Mouse (Mus musculus) CH12.LX (cell line): ENCODE results near the gene Mas1. TPM values are rescaled to one million over a fixed set of nuclear protein-coding genes. Genes with fewer than 3 reads are reported as not detected.

Source experiments
- DNase-seq: peaks from one replicate; pipeline ENCODE4 v3.0.0-alpha.2; 2013; ENCODE audit errors: extremely low read depth
- H3K27ac ChIP-seq: 2 replicates; pipeline ENCODE4 v1.5.1; 2012; ENCODE audit warnings: low read depth, mild to moderate bottlenecking, control low read depth, moderate library complexity; ENCODE audit not compliant: insufficient read depth
- H3K27me3 ChIP-seq: replicated peaks from 2 replicates; pipeline ENCODE3; 2012; ENCODE audit warnings: inconsistent platforms
- H3K36me3 ChIP-seq, 2 experiments: replicated peaks in 1 of 2; 2 replicates each; pipeline versions ENCODE3 to v1.6.1; 2012; ENCODE audit warnings: inconsistent platforms in 1 of 2, low read length in 1 of 2, mild to moderate bottlenecking in 1 of 2, mixed read lengths in 1 of 2, moderate library complexity in 1 of 2; ENCODE audit not compliant: control insufficient read depth in 1 of 2, insufficient read depth in 1 of 2
- H3K4me1 ChIP-seq, 2 experiments: 2 replicates each; pipeline ENCODE4 v1.6.1; 2012; ENCODE audit warnings: inconsistent platforms in 1 of 2, moderate library complexity in 1 of 2; ENCODE audit not compliant: insufficient read depth in 2 of 2, control insufficient read depth in 1 of 2
- H3K4me2 ChIP-seq: 2 replicates; pipeline ENCODE4 v1.6.1; 2012; ENCODE audit warnings: low read depth, mild to moderate bottlenecking, control low read depth; ENCODE audit not compliant: poor library complexity, insufficient read depth, severe bottlenecking
- H3K4me3 ChIP-seq, 3 experiments: fragments of 150-350 bp in 1 of 3; sonication (generic) in 1 of 3; replicated peaks in 1 of 3; 2 replicates each; pipeline versions ENCODE3 to v1.5.1; 2011 to 2012; ENCODE audit warnings: low read depth in 2 of 3, low read length in 2 of 3, mild to moderate bottlenecking in 2 of 3, moderate library complexity in 2 of 3, control low read depth in 1 of 3, improper control_type of control experiment in 1 of 3, inconsistent platforms in 1 of 3, mixed read lengths in 1 of 3; ENCODE audit not compliant: poor library complexity in 1 of 3
- H3K79me2 ChIP-seq: replicated peaks from 2 replicates; pipeline ENCODE4 v1.6.1; 2012; ENCODE audit warnings: mild to moderate bottlenecking, moderate library complexity; ENCODE audit not compliant: control insufficient read depth, poor library complexity, insufficient read depth, severe bottlenecking; ENCODE audit errors: extremely low read depth
- H3K9ac ChIP-seq: 2 replicates; pipeline ENCODE4 v1.6.1; 2012; ENCODE audit warnings: low read depth, mild to moderate bottlenecking, control low read depth, moderate library complexity; ENCODE audit not compliant: insufficient read depth
- H3K9me3 ChIP-seq: replicated peaks from 2 replicates; pipeline ENCODE3; 2012; ENCODE audit warnings: low read length, inconsistent platforms, mixed read lengths
- CHD2 ChIP-seq: IDR thresholded peaks from 2 replicates; pipeline ENCODE4 v1.6.1; 2011; ENCODE audit warnings: low read length, improper control_type of control experiment
- CTCF ChIP-seq, 2 experiments: IDR thresholded peaks in 1 of 2; conservative IDR thresholded peaks in 1 of 2; 2 replicates each; pipeline ENCODE4 v1.5.1; 2011 to 2012; ENCODE audit warnings: low read depth in 2 of 2, low read length in 2 of 2, improper control_type of control experiment in 1 of 2, inconsistent platforms in 1 of 2, mild to moderate bottlenecking in 1 of 2, moderate library complexity in 1 of 2
- E2F4 ChIP-seq: IDR thresholded peaks from 2 replicates; pipeline ENCODE4 v1.6.1; 2011; ENCODE audit warnings: low read depth, low read length, improper control_type of control experiment; ENCODE audit not compliant: insufficient replicate concordance
- EP300 ChIP-seq: IDR thresholded peaks from 2 replicates; pipeline ENCODE4 v1.6.1; 2011; ENCODE audit warnings: low read length, improper control_type of control experiment
- ETS1 ChIP-seq: conservative IDR thresholded peaks from 2 replicates; pipeline ENCODE4 v1.6.1; 2012; ENCODE audit warnings: low read depth, mild to moderate bottlenecking, inconsistent platforms, low read length, improper control_type of control experiment, moderate library complexity
- HCFC1 ChIP-seq: IDR thresholded peaks from 2 replicates; pipeline ENCODE4 v1.6.1; 2012; ENCODE audit warnings: low read depth, mild to moderate bottlenecking, inconsistent platforms, low read length, improper control_type of control experiment
- JUND ChIP-seq: conservative IDR thresholded peaks from 2 replicates; pipeline ENCODE4 v1.6.1; 2011; ENCODE audit warnings: low read depth, low read length, improper control_type of control experiment
- KAT2A ChIP-seq: IDR thresholded peaks from 2 replicates; pipeline ENCODE4 v1.6.1; 2012; ENCODE audit warnings: low read length, improper control_type of control experiment, inconsistent platforms; ENCODE audit not compliant: insufficient replicate concordance
- MAX ChIP-seq: IDR thresholded peaks from 2 replicates; pipeline ENCODE4 v1.6.1; 2011; ENCODE audit warnings: low read length, improper control_type of control experiment
- MAZ ChIP-seq: IDR thresholded peaks from 2 replicates; pipeline ENCODE4 v1.6.1; 2012; ENCODE audit warnings: low read depth, mild to moderate bottlenecking, inconsistent platforms, low read length, improper control_type of control experiment, moderate library complexity
- MEF2A ChIP-seq: IDR thresholded peaks from 2 replicates; pipeline ENCODE4 v1.6.1; 2014; ENCODE audit warnings: low read depth, mild to moderate bottlenecking, inconsistent platforms, low read length, improper control_type of control experiment, borderline replicate concordance
- MXI1 ChIP-seq: IDR thresholded peaks from 2 replicates; pipeline ENCODE4 v1.6.1; 2011; ENCODE audit warnings: mild to moderate bottlenecking, low read depth, low read length, improper control_type of control experiment
- NRF1 ChIP-seq: IDR thresholded peaks from 2 replicates; pipeline ENCODE4 v1.6.1; 2014; ENCODE audit warnings: low read depth, mild to moderate bottlenecking, inconsistent platforms, low read length, improper control_type of control experiment, moderate library complexity
- PAX5 ChIP-seq: IDR thresholded peaks from 2 replicates; pipeline ENCODE4 v1.6.1; 2012; ENCODE audit warnings: low read length, inconsistent platforms, mixed read lengths
- RAD21 ChIP-seq: IDR thresholded peaks from 2 replicates; pipeline ENCODE4 v1.6.1; 2011; ENCODE audit warnings: low read depth, mild to moderate bottlenecking, low read length, improper control_type of control experiment, moderate library complexity
- TBP ChIP-seq: conservative IDR thresholded peaks from 2 replicates; pipeline ENCODE4 v1.6.1; 2011; ENCODE audit warnings: low read depth, low read length, improper control_type of control experiment
- UBTF ChIP-seq: IDR thresholded peaks from 2 replicates; pipeline ENCODE4 v1.6.1; 2012; ENCODE audit warnings: low read depth, mild to moderate bottlenecking, inconsistent platforms, low read length, improper control_type of control experiment, moderate library complexity
- ZC3H11A ChIP-seq: IDR thresholded peaks from 2 replicates; pipeline ENCODE4 v1.6.1; 2012; ENCODE audit warnings: low read depth, mild to moderate bottlenecking, inconsistent platforms, low read length, improper control_type of control experiment
- ZMIZ1 ChIP-seq: IDR thresholded peaks from 2 replicates; pipeline ENCODE4 v1.6.1; 2012; ENCODE audit warnings: low read depth, mild to moderate bottlenecking, inconsistent platforms, low read length, improper control_type of control experiment
- dilution Hi-C: fragments of 300-500 bp; cut with MboI; formaldehyde crosslinking; loops from 2 replicates; pipeline ENCODE4 v1.14.3; 2020; ENCODE audit warnings: low sequenced_read_pairs; ENCODE audit not compliant: extremely low pct_unique_long_range_greater_than_20kb, extremely low pct_ligation_motif_present
- in situ Hi-C: fragments of 300-500 bp; cut with MboI; formaldehyde crosslinking; loops from 3 replicates; pipeline ENCODE4 v1.14.3; 2019; ENCODE audit warnings: low sequenced_read_pairs, low pct_ligation_motif_present, low pct_unique_long_range_greater_than_20kb, mixed read lengths
- polyA plus RNA-seq: library from polyadenylated mRNA; unstranded; fragments of >175 nt; gene quantifications from 2 replicates; pipeline ENCODE4 v1.2.1, GENCODE M21; 2012; ENCODE audit warnings: low read depth; ENCODE audit not compliant: insufficient read length
- total RNA-seq, 2 experiments: library from RNA; depleted of rRNA; stranded (reverse); fragments of 300-350 nt in 1 of 2; fragments of >200 nt in 1 of 2; gene quantifications; 2 replicates each; pipeline ENCODE4 v1.2.3; 2012 to 2014

Mas1 gene
- total and polyA plus RNA-seq, 3 experiments: 0.19 TPM; not detected in 2

- no peaks in the 10 kb centered on the region for H3K27me3 ChIP-seq
- no peak overlapping the region for H3K27ac ChIP-seq
- no peak overlapping the region; the same call in 1 of the 2 replicates for H3K4me2 ChIP-seq
- no peak overlapping the region for H3K4me3 ChIP-seq
- no peaks in the 10 kb centered on the region for H3K79me2 ChIP-seq
- no peaks in the 10 kb centered on the region for H3K36me3 ChIP-seq
- DNase-seq: peak; percentile 24
- H3K9ac ChIP-seq: no peak overlapping the region
- in situ Hi-C loops (no loop called here), dilution Hi-C loops (no loop called here)
- no peaks in the 10 kb centered on the region for H3K4me1 ChIP-seq
- TF ChIP-seq MEF2A (no peak), HCFC1 (no peak), CTCF (conservative IDR thresholded peaks at IDR 0.05 in 1 of 2, IDR thresholded peaks at IDR 0.05 in 1 of 2; ENCODE audit: low read depth in 2 of 2, low read length in 2 of 2) (peak; percentile 20 to 62; a peak in 3 of 4 replicates), KAT2A (no peak), ZC3H11A (no peak), PAX5 (no peak), RAD21 (peak; percentile 20), E2F4 (no peak)
- no peaks in the 10 kb centered on the region for H3K9me3 ChIP-seq
Observed at GRCm38 (mm10) chr17:12858072-12858471, 9.9 kb downstream of the Mas1 start.

DNA sequence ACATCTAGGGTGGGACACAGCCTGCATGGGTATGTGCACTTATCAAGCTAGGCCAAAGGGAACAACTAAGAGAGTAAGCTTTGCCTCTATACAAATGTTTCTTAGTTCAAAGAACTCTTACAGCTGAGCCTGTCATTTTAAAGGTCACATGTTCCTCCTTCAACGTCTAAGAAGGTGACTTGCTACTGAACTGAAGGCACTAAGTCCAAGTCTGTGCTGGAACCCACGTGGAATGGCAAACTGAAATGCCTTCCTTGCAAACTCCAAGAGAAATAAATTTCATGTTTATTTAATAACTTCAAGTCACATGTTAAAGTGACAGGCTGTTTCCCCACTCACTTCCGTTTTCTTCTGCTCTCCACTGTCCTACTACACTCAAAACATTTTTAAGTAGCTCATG, 10.5 kb downstream of the Mas1 start:
- in situ Hi-C loops (no loop called here), dilution Hi-C loops (no loop called here)
- H3K9me3 ChIP-seq: no peaks in the 10 kb centered on the region
- H3K4me1 ChIP-seq: no peaks in the 10 kb centered on the region
- no peak overlapping the region for H3K9ac ChIP-seq
- DNase-seq: no peak
- TF ChIP-seq MAZ (no peak), MXI1 (no peak), KAT2A (no peak)
- H3K4me2 ChIP-seq: no peak overlapping the region
- H3K27me3 ChIP-seq: no peaks in the 10 kb centered on the region
- no peak overlapping the region for H3K27ac ChIP-seq
- no peaks in the 10 kb centered on the region for H3K79me2 ChIP-seq
- no peaks in the 10 kb centered on the region for H3K36me3 ChIP-seq
- H3K4me3 ChIP-seq: no peak overlapping the region

- H3K36me3 ChIP-seq: no peaks in the 10 kb centered on the region
- no peaks in the 10 kb centered on the region for H3K9me3 ChIP-seq
- no peak overlapping the region for H3K4me3 ChIP-seq
- H3K9ac ChIP-seq: no peak overlapping the region
- in situ Hi-C loops (no loop called here), dilution Hi-C loops (no loop called here)
- H3K27ac ChIP-seq: no peak overlapping the region
- H3K4me1 ChIP-seq: no peaks in the 10 kb centered on the region
- no peak for DNase-seq
- H3K79me2 ChIP-seq: no peaks in the 10 kb centered on the region
- TF ChIP-seq CTCF (conservative IDR thresholded peaks at IDR 0.05 in 1 of 2, IDR thresholded peaks at IDR 0.05 in 1 of 2; ENCODE audit: low read depth in 2 of 2, low read length in 2 of 2) (no peak), UBTF (no peak), MEF2A (no peak), RAD21 (no peak), TBP (no peak), MAX (no peak), KAT2A (no peak), ZC3H11A (no peak), JUND (no peak), MAZ (no peak), E2F4 (no peak), ETS1 (no peak), ZMIZ1 (no peak), CHD2 (no peak), EP300 (no peak), NRF1 (no peak), MXI1 (no peak)
- no peaks in the 10 kb centered on the region for H3K27me3 ChIP-seq
- no peak overlapping the region for H3K4me2 ChIP-seq
Observed at GRCm38 (mm10) chr17:12854386-12854785, 13.6 kb downstream of the Mas1 start.
